Mouse (Mus musculus) CH12.LX (cell line): ENCODE measurements around the gene Gm45785. TPM values are rescaled to one million over a fixed set of nuclear protein-coding genes. Genes with fewer than 3 reads are reported as not detected.
A peak's percentile ranks its signal among the peaks of the same experiment; 100 is the strongest.

Source experiments
- DNase-seq: peaks from one replicate; pipeline ENCODE4 v3.0.0-alpha.2; 2013; ENCODE audit errors: extremely low read depth
- H3K27ac ChIP-seq: 2 replicates; pipeline ENCODE4 v1.5.1; 2012; ENCODE audit warnings: low read depth, mild to moderate bottlenecking, control low read depth, moderate library complexity; ENCODE audit not compliant: insufficient read depth
- H3K27me3 ChIP-seq: replicated peaks from 2 replicates; pipeline ENCODE3; 2012; ENCODE audit warnings: inconsistent platforms
- H3K36me3 ChIP-seq, 2 experiments: replicated peaks in 1 of 2; 2 replicates each; pipeline versions ENCODE3 to v1.6.1; 2012; ENCODE audit warnings: inconsistent platforms in 1 of 2, low read length in 1 of 2, mild to moderate bottlenecking in 1 of 2, mixed read lengths in 1 of 2, moderate library complexity in 1 of 2; ENCODE audit not compliant: control insufficient read depth in 1 of 2, insufficient read depth in 1 of 2
- H3K4me1 ChIP-seq, 2 experiments: 2 replicates each; pipeline ENCODE4 v1.6.1; 2012; ENCODE audit warnings: inconsistent platforms in 1 of 2, moderate library complexity in 1 of 2; ENCODE audit not compliant: insufficient read depth in 2 of 2, control insufficient read depth in 1 of 2
- H3K4me2 ChIP-seq: 2 replicates; pipeline ENCODE4 v1.6.1; 2012; ENCODE audit warnings: low read depth, mild to moderate bottlenecking, control low read depth; ENCODE audit not compliant: poor library complexity, insufficient read depth, severe bottlenecking
- H3K4me3 ChIP-seq, 3 experiments: fragments of 150-350 bp in 1 of 3; sonication (generic) in 1 of 3; replicated peaks in 1 of 3; 2 replicates each; pipeline versions ENCODE3 to v1.5.1; 2011 to 2012; ENCODE audit warnings: low read depth in 2 of 3, low read length in 2 of 3, mild to moderate bottlenecking in 2 of 3, moderate library complexity in 2 of 3, control low read depth in 1 of 3, improper control_type of control experiment in 1 of 3, inconsistent platforms in 1 of 3, mixed read lengths in 1 of 3; ENCODE audit not compliant: poor library complexity in 1 of 3
- H3K79me2 ChIP-seq: replicated peaks from 2 replicates; pipeline ENCODE4 v1.6.1; 2012; ENCODE audit warnings: mild to moderate bottlenecking, moderate library complexity; ENCODE audit not compliant: control insufficient read depth, poor library complexity, insufficient read depth, severe bottlenecking; ENCODE audit errors: extremely low read depth
- H3K9ac ChIP-seq: 2 replicates; pipeline ENCODE4 v1.6.1; 2012; ENCODE audit warnings: low read depth, mild to moderate bottlenecking, control low read depth, moderate library complexity; ENCODE audit not compliant: insufficient read depth
- H3K9me3 ChIP-seq: replicated peaks from 2 replicates; pipeline ENCODE3; 2012; ENCODE audit warnings: low read length, inconsistent platforms, mixed read lengths
- BHLHE40 ChIP-seq: IDR thresholded peaks from 2 replicates; pipeline ENCODE4 v1.6.1; 2011; ENCODE audit warnings: mild to moderate bottlenecking, low read depth, low read length, improper control_type of control experiment
- CHD1 ChIP-seq: IDR thresholded peaks from 2 replicates; pipeline ENCODE4 v1.6.1; 2012; ENCODE audit warnings: low read depth, low read length, improper control_type of control experiment, inconsistent platforms
- CTCF ChIP-seq, 2 experiments: IDR thresholded peaks in 1 of 2; conservative IDR thresholded peaks in 1 of 2; 2 replicates each; pipeline ENCODE4 v1.5.1; 2011 to 2012; ENCODE audit warnings: low read depth in 2 of 2, low read length in 2 of 2, improper control_type of control experiment in 1 of 2, inconsistent platforms in 1 of 2, mild to moderate bottlenecking in 1 of 2, moderate library complexity in 1 of 2
- ELF1 ChIP-seq: IDR thresholded peaks from 2 replicates; pipeline ENCODE4 v1.6.1; 2014; ENCODE audit warnings: low read depth, mild to moderate bottlenecking, inconsistent platforms, low read length, improper control_type of control experiment
- ETS1 ChIP-seq: conservative IDR thresholded peaks from 2 replicates; pipeline ENCODE4 v1.6.1; 2012; ENCODE audit warnings: low read depth, mild to moderate bottlenecking, inconsistent platforms, low read length, improper control_type of control experiment, moderate library complexity
- JUN ChIP-seq: IDR thresholded peaks from 2 replicates; pipeline ENCODE4 v1.6.1; 2011; ENCODE audit warnings: low read depth, mild to moderate bottlenecking, low read length, improper control_type of control experiment, moderate library complexity; ENCODE audit not compliant: insufficient read depth
- MAFK ChIP-seq: IDR thresholded peaks from 2 replicates; pipeline ENCODE4 v1.6.1; 2011; ENCODE audit warnings: low read length, improper control_type of control experiment; ENCODE audit not compliant: insufficient replicate concordance
- MAX ChIP-seq: IDR thresholded peaks from 2 replicates; pipeline ENCODE4 v1.6.1; 2011; ENCODE audit warnings: low read length, improper control_type of control experiment
- MAZ ChIP-seq: IDR thresholded peaks from 2 replicates; pipeline ENCODE4 v1.6.1; 2012; ENCODE audit warnings: low read depth, mild to moderate bottlenecking, inconsistent platforms, low read length, improper control_type of control experiment, moderate library complexity
- MXI1 ChIP-seq: IDR thresholded peaks from 2 replicates; pipeline ENCODE4 v1.6.1; 2011; ENCODE audit warnings: mild to moderate bottlenecking, low read depth, low read length, improper control_type of control experiment
- MYC ChIP-seq: IDR thresholded peaks from 2 replicates; pipeline ENCODE4 v1.6.1; 2011; ENCODE audit warnings: low read depth, mild to moderate bottlenecking, improper control_type of control experiment, low read length
- PAX5 ChIP-seq: IDR thresholded peaks from 2 replicates; pipeline ENCODE4 v1.6.1; 2012; ENCODE audit warnings: low read length, inconsistent platforms, mixed read lengths
- POLR2AphosphoS2 ChIP-seq: IDR thresholded peaks from 2 replicates; pipeline ENCODE4 v1.6.1; 2011; ENCODE audit warnings: low read depth, low read length, improper control_type of control experiment
- RAD21 ChIP-seq: IDR thresholded peaks from 2 replicates; pipeline ENCODE4 v1.6.1; 2011; ENCODE audit warnings: low read depth, mild to moderate bottlenecking, low read length, improper control_type of control experiment, moderate library complexity
- RCOR1 ChIP-seq: conservative IDR thresholded peaks from 2 replicates; pipeline ENCODE4 v1.6.1; 2012; ENCODE audit warnings: low read depth, mild to moderate bottlenecking, inconsistent platforms, low read length, improper control_type of control experiment
- SIN3A ChIP-seq: IDR thresholded peaks from 2 replicates; pipeline ENCODE4 v1.6.1; 2012; ENCODE audit warnings: low read length, improper control_type of control experiment, inconsistent platforms
- SMC3 ChIP-seq: IDR thresholded peaks from 2 replicates; pipeline ENCODE4 v1.6.1; 2011; ENCODE audit warnings: low read depth, low read length, improper control_type of control experiment
- TBP ChIP-seq: conservative IDR thresholded peaks from 2 replicates; pipeline ENCODE4 v1.6.1; 2011; ENCODE audit warnings: low read depth, low read length, improper control_type of control experiment
- TCF12 ChIP-seq: IDR thresholded peaks from 2 replicates; pipeline ENCODE4 v1.6.1; 2014; ENCODE audit warnings: low read depth, mild to moderate bottlenecking, inconsistent platforms, low read length, improper control_type of control experiment
- dilution Hi-C: fragments of 300-500 bp; cut with MboI; formaldehyde crosslinking; loops from 2 replicates; pipeline ENCODE4 v1.14.3; 2020; ENCODE audit warnings: low sequenced_read_pairs; ENCODE audit not compliant: extremely low pct_unique_long_range_greater_than_20kb, extremely low pct_ligation_motif_present
- in situ Hi-C: fragments of 300-500 bp; cut with MboI; formaldehyde crosslinking; loops from 3 replicates; pipeline ENCODE4 v1.14.3; 2019; ENCODE audit warnings: low sequenced_read_pairs, low pct_ligation_motif_present, low pct_unique_long_range_greater_than_20kb, mixed read lengths
- polyA plus RNA-seq: library from polyadenylated mRNA; unstranded; fragments of >175 nt; gene quantifications from 2 replicates; pipeline ENCODE4 v1.2.1, GENCODE M21; 2012; ENCODE audit warnings: low read depth; ENCODE audit not compliant: insufficient read length
- total RNA-seq, 2 experiments: library from RNA; depleted of rRNA; stranded (reverse); fragments of 300-350 nt in 1 of 2; fragments of >200 nt in 1 of 2; gene quantifications; 2 replicates each; pipeline ENCODE4 v1.2.3; 2012 to 2014

Gene Gm45785
- total and polyA plus RNA-seq, 3 experiments = not detected

DNA sequence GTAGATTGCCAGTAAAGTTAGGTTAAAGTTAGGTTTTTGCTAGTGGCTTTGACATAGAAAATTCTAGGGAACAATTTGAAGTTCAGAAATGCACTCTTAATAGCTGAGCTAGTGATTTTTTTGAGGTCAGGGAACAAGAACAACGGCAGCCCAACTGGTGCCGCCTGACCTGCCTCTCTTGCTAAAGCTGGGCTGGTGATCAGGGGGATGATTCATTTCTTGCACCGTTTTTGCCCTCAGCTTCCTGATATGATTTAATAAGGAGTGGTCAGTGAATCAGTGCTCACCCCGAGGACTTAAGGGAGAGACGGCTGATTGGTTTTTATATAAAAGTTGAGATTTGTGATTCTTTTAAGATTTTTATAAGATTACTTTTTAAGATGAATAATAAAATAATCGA, 24.7 kb downstream of the Gm45785 start:
- no peak overlapping the region for H3K27ac ChIP-seq
- H3K27me3 ChIP-seq = peaks cover 75% of the 10 kb centered on the region
- no peak overlapping the region for H3K4me2 ChIP-seq
- no peaks in the 10 kb centered on the region for H3K79me2 ChIP-seq
- H3K9ac ChIP-seq = no peak overlapping the region
- H3K36me3 ChIP-seq = no peaks in the 10 kb centered on the region
- in situ Hi-C loops = loop anchor here (25.0 kb wide), 1 partner anchor 744 kb away; the partner anchor contains the start of genes Caly and Prap1
- no peaks in the 10 kb centered on the region for H3K9me3 ChIP-seq
- dilution Hi-C loops = no loop called here
- no peak overlapping the region for H3K4me3 ChIP-seq
- H3K4me1 ChIP-seq = no peaks in the 10 kb centered on the region; a peak in 1 of 4 replicates
- TF ChIP-seq JUN (no peak), CHD1 (no peak), TCF12 (no peak), MAX (no peak), TBP (no peak), MYC (no peak), POLR2AphosphoS2 (no peak), RCOR1 (no peak), ETS1 (no peak), PAX5 (no peak)
- no peak for DNase-seq

- H3K4me3 ChIP-seq = peak overlapping the region in 1 of 3 experiments; percentile 11
- H3K79me2 ChIP-seq = no peaks in the 10 kb centered on the region
- H3K36me3 ChIP-seq = no peaks in the 10 kb centered on the region
- H3K27me3 ChIP-seq = peaks cover 77% of the 10 kb centered on the region
- no peak overlapping the region for H3K27ac ChIP-seq
- no peak overlapping the region for H3K9ac ChIP-seq
- in situ Hi-C loops = loop anchor here (25.0 kb wide), 1 partner anchor 741 kb away; the partner anchor contains the start of genes Caly and Prap1
- H3K4me1 ChIP-seq = no peaks in the 10 kb centered on the region; a peak in 1 of 4 replicates
- no peaks in the 10 kb centered on the region for H3K9me3 ChIP-seq
- TF ChIP-seq TCF12 (no peak), SIN3A (0 out of 2 replicates have a peak, but pooled peaks have one; percentile 23), RAD21 (peak; percentile 65), BHLHE40 (no peak), MXI1 (0 out of 2 replicates have a peak, but pooled peaks have one; percentile 28), MAFK (0 out of 2 replicates have a peak, but pooled peaks have one; percentile 8), ELF1 (0 out of 2 replicates have a peak, but pooled peaks have one; percentile 16), SMC3 (peak; percentile 59), CTCF (conservative IDR thresholded peaks at IDR 0.05 in 1 of 2, IDR thresholded peaks at IDR 0.05 in 1 of 2; ENCODE audit: low read depth in 2 of 2, low read length in 2 of 2) (peak in 1 of 2 experiments; percentile 74; a peak in 2 of 4 replicates), MAZ (no peak), MAX (no peak)
- TF ChIP-seq, all 38 proteins: peak for 7
- DNase-seq = peak; percentile 19
- dilution Hi-C loops = no loop called here
- H3K4me2 ChIP-seq = peak overlapping the region; percentile 58; the same call in 1 of the 2 replicates
These were observed 27.8 kb downstream of the Gm45785 start for GRCm38 (mm10) chr7:140828171-140828881.
